Mouse (Mus musculus) neutrophil, adult 59 days (primary cell): ENCODE measurements around the gene Olfr1111. TPM values are rescaled to one million over a fixed set of nuclear protein-coding genes. Genes with fewer than 3 reads are reported as not detected.

Experiments used
- total RNA-seq, 2 experiments: library from RNA; stranded (reverse); gene quantifications; 1 replicate in 1 of 2; 2 replicates in 1 of 2; pipeline ENCODE4 v1.2.4; 2023

Gene Olfr1111
- total RNA-seq: not detected

DNA sequence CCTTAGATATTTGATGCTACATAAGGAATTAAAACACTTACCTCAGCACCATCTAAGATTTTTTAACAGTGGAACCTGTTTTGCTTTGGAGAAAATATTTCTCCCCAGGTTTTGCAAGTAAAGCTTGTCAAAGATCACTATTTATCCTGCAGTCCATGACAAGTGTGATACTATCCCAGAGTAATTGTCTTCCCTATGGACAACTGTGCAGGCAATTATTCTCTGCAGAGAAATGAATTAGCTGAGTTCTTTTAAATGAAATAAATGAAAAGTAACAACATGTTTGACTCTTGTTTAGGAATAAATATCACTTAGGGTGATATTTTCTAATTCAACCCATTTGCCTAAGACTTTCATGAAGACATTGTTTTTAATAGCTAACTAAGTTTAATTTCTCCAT lies at the start of gene Olfr1111:
Olfr1111 (minus strand) TSS at position 101 of the 400 bp plus-strand sequence.

DNA sequence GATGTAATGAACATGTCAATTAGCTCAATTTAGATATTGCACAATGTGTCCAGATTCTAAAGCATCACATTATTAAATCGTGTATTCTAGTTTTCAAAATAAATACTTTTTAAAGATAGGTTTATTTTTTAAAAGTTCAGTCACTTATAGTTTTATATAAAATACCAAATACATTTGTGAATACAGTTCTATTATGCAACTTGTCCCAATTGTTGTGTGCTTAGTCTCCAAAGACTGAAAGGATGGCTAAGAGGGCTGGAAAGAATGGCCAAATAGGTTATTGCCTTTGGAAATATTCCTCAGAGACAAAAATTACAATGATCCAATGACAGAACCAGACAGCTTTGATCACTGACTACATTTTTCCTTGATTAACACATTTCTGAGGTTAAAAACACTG lies 35.1 kb upstream of the Olfr1111 start, which contains the start of gene Olfr1112:
Olfr1112 (plus strand) TSS at position 301 of the 400 bp plus-strand sequence.

GRCm38 (mm10) chr2:87140200-87140599 lies 12.2 kb downstream of the Olfr1111 start, which contains the start of gene Olfr1110:
TSS of gene Olfr1110 (minus strand) at chr2:87140300.

GRCm38 (mm10) chr2:87114467-87114866 lies 38.0 kb downstream of the Olfr1111 start, which contains the start of gene Olfr259:
TSS of gene Olfr259 (minus strand) at chr2:87114567.

Other genes with a start within 250 kb of the Olfr1111 start
- gene Olfr1098, start 228.1 kb downstream of the Olfr1111 start, total RNA-seq: not detected
- gene Olfr1099, start 191.9 kb downstream of the Olfr1111 start, total RNA-seq: not detected
- not detected for gene Olfr1100, start 172.7 kb downstream of the Olfr1111 start, total RNA-seq
- gene Olfr1101, start 161.4 kb downstream of the Olfr1111 start, total RNA-seq: not detected
- not detected for gene Olfr1102, start 154.2 kb downstream of the Olfr1111 start, total RNA-seq
- not detected for gene Olfr1104, start 125.5 kb downstream of the Olfr1111 start, total RNA-seq
- gene Olfr1105, start 116.1 kb downstream of the Olfr1111 start, total RNA-seq: not detected
- gene Olfr1106, start 100.4 kb downstream of the Olfr1111 start, total RNA-seq: not detected
- gene Olfr1107, start 76.8 kb downstream of the Olfr1111 start, total RNA-seq: not detected
- gene Olfr1109, start 56.6 kb downstream of the Olfr1111 start, total RNA-seq: not detected
- gene Olfr259, start 38.1 kb downstream of the Olfr1111 start, total RNA-seq: not detected
- gene Olfr1110, start 12.3 kb downstream of the Olfr1111 start, total RNA-seq: not detected
- gene Olfr1112, start 35.2 kb upstream of the Olfr1111 start, total RNA-seq: not detected
- gene Olfr1113, start 56.3 kb upstream of the Olfr1111 start, total RNA-seq: not detected
- gene Olfr1115, start 95.4 kb upstream of the Olfr1111 start, total RNA-seq: not detected
- gene Olfr1116, start 114.9 kb upstream of the Olfr1111 start, total RNA-seq: not detected
- not detected for gene Olfr1118, start 155.0 kb upstream of the Olfr1111 start, total RNA-seq
- not detected for gene Olfr1120, start 202.2 kb upstream of the Olfr1111 start, total RNA-seq
- gene Olfr1121, start 217.3 kb upstream of the Olfr1111 start, total RNA-seq: not detected
- gene Olfr1122, start 233.2 kb upstream of the Olfr1111 start, total RNA-seq: not detected